Mouse (Mus musculus) embryonic facial prominence, embryonic 13.5 days (tissue): ENCODE measurements around the gene Arl13b. TPM values are rescaled to one million over a fixed set of nuclear protein-coding genes. Genes with fewer than 3 reads are reported as not detected.
A peak's percentile ranks its signal among the peaks of the same experiment; 100 is the strongest.

Source experiments
- ATAC-seq: fragments of 200-750 bp; cut with Nextera tagmentation; 2 replicates; pipeline ENCODE4 v1.8.0; 2017; ENCODE audit warnings: low read depth; ENCODE audit not compliant: insufficient number of reproducible peaks, insufficient read depth, low FRiP score, low TSS enrichment
- H3K27ac ChIP-seq: fragments of 300-500 bp; sonication (generic); 2 replicates; pipeline ENCODE4 v1.5.1; 2015; ENCODE audit warnings: moderate library complexity, mild to moderate bottlenecking, inconsistent platforms
- H3K27me3 ChIP-seq: fragments of 300-500 bp; sonication (generic); 2 replicates; pipeline ENCODE4 v1.6.1; 2015; ENCODE audit warnings: mild to moderate bottlenecking, inconsistent platforms
- H3K36me3 ChIP-seq: fragments of 300-500 bp; sonication (generic); 2 replicates; pipeline ENCODE4 v1.6.1; 2015; ENCODE audit warnings: mild to moderate bottlenecking, inconsistent platforms
- H3K4me1 ChIP-seq: fragments of 300-500 bp; sonication (generic); 2 replicates; pipeline ENCODE4 v1.6.1; 2015; ENCODE audit warnings: inconsistent platforms
- H3K4me2 ChIP-seq: fragments of 300-500 bp; sonication (generic); 2 replicates; pipeline ENCODE4 v1.6.1; 2015; ENCODE audit warnings: moderate library complexity, mild to moderate bottlenecking, inconsistent platforms
- H3K4me3 ChIP-seq: fragments of 300-500 bp; sonication (generic); 2 replicates; pipeline ENCODE4 v1.5.1; 2015; ENCODE audit warnings: mild to moderate bottlenecking, inconsistent platforms
- H3K9ac ChIP-seq: fragments of 300-500 bp; sonication (generic); 2 replicates; pipeline ENCODE4 v1.6.1; 2015; ENCODE audit warnings: mild to moderate bottlenecking, inconsistent platforms
- H3K9me3 ChIP-seq: fragments of 300-500 bp; sonication (generic); 2 replicates; pipeline ENCODE4 v1.6.1; 2016; ENCODE audit warnings: inconsistent platforms
- WGBS: fragments of 180-500 bp; shearing (Covaris S2); methylation state at CpG from one replicate; pipeline ENCODE4 v1.1.7; 2015; ENCODE audit warnings: mixed read lengths; 5-methylcytosine and 5-hydroxymethylcytosine counted together
- polyA plus RNA-seq: library from polyadenylated mRNA; unstranded; fragments of >200 nt; fragmentation: Nextera tagmentation; extraction: Ambion mirVana; gene quantifications from 2 replicates; pipeline ENCODE4 v1.2.1, GENCODE M21; 2015

Gene Arl13b
- 27.4 and 29.2 TPM in 2 replicates for polyA plus RNA-seq

DNA sequence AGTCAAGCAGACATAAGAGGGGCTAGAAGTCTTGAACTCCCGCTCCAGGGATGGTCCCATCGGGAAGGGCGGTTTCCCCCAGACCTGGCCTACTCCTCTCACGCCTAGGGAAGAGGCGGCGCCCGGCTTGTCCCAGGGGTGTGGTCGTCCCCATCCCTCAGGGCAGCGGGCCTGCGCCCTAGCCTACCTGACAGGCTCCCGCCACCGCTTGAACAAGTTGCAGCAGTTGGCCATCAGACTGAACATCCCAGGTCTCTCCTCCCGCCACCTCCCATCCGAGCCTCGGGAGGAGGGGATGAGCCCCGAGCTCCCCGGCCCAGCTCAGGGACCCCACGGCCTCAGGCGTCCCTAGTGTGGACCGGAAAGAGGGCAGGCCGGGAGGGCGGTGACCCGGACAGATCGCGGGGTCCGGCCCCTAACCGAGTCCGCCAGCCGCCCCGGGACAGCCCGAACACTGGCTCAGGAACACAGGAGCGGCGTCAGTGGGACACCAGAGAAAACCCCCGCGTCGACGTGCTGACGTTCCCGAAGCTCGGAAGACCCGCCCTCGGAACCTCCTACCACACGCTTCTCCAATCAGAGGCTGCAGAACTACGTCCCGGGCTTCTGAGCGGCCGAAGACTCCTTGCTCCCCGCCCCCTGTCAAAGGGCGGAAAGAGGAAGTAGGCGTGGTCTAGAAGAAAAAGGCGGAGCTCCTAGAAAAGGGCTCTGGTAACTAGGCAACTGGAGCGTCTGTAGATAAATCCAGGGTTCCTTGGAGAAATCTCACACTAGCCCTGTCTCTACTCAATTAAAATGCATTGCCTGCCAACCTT lies at the start of gene Arl13b:
TSS of gene Arl13b (minus strand) at position 543 of the 815 bp plus-strand sequence.
- Histone ChIP-seq H3K27ac (peak within 1 kb of the TSS; percentile 80), H3K9me3 (no peaks in the 10 kb centered on the region), H3K27me3 (no peaks in the 10 kb centered on the region), H3K36me3 (no peaks in the 10 kb centered on the region), H3K4me1 (peaks cover 12% of the 10 kb centered on the region), H3K9ac (peak within 1 kb of the TSS; percentile 90), H3K4me2 (peak within 1 kb of the TSS; percentile 89), H3K4me3 (peak within 1 kb of the TSS; percentile 89)
- under 1% methylated on average over 52 of the region's 52 CpGs for WGBS
- peak; percentile 99 for ATAC-seq

DNA sequence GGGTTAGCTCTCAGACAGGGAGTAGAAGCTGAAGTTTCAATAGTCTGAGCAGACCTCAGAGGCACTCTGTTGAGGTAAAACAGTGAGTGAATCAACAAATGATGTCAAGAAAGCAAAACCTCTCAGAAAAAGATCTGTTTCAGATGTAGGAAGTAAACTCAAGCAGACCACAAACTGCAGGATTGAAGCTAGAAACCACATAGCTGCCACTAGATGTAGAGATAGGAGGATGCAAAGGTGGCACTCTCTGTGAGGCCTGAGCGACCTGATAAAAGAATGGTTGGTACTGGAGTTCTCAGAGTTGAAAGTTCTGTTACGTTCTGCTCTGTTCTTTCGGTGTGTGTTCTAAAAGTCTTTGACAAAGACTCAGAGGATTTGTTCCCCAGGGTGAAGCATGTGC lies 49.0 kb upstream of the Arl13b start:
- Histone ChIP-seq H3K9me3 (no peaks in the 10 kb centered on the region), H3K4me3 (no peak overlapping the region), H3K9ac (no peak overlapping the region), H3K4me1 (no peaks in the 10 kb centered on the region), H3K36me3 (no peaks in the 10 kb centered on the region), H3K4me2 (no peak overlapping the region), H3K27ac (no peak overlapping the region), H3K27me3 (no peaks in the 10 kb centered on the region)
- WGBS: 82% methylated on average over 3 of the region's 3 CpGs
- ATAC-seq: no peak

DNA sequence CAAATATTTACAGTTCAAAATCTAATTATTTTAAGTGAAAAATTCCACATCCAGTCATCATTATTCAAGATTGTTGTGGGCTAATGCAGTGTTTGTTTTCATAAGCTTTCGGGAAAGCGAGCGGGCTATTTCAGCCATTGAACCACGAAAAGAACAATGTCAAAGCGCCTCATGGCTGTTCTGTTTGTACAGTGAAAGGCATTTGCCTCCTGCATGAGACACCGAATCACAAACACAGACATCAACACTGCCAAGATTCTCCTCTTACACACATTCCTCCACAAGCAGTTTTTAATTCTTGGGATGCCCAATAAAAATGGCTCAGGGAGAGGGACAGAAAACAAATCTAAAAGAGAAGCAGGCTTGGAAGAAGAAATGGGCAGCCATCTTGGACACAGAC lies 27.2 kb upstream of the Arl13b start:
- 72% methylated on average over 6 of the region's 6 CpGs for WGBS
- no peak overlapping the region for H3K4me3 ChIP-seq
- no peak for ATAC-seq
- H3K36me3 ChIP-seq: no peaks in the 10 kb centered on the region
- H3K9me3 ChIP-seq: no peaks in the 10 kb centered on the region
- peaks cover 6% of the 10 kb centered on the region; the same call in 1 of the 2 replicates for H3K4me1 ChIP-seq
- no peak overlapping the region for H3K9ac ChIP-seq
- no peaks in the 10 kb centered on the region for H3K27me3 ChIP-seq
- no peak overlapping the region for H3K27ac ChIP-seq
- no peak overlapping the region for H3K4me2 ChIP-seq

DNA sequence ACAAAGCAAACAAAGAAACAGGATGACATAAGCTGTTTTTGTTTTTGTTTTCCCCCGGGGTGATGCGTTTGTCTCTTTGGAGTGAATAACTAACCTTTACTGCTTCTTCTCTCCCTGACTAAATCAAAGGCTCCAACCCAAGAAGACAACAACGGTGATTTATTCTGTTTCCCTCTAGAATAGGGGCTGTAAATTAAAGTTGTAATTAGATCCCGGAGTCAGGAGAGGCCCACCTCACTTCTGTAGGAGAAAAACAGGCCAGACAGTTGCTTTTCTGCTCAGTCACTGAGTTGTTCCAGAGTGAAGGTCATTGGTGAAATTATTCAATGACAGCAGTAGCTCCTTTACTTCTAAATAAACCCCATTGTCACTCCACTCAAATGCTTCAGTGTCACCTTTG lies 26.3 kb upstream of the Arl13b start:
- H3K4me3 ChIP-seq: no peak overlapping the region

DNA sequence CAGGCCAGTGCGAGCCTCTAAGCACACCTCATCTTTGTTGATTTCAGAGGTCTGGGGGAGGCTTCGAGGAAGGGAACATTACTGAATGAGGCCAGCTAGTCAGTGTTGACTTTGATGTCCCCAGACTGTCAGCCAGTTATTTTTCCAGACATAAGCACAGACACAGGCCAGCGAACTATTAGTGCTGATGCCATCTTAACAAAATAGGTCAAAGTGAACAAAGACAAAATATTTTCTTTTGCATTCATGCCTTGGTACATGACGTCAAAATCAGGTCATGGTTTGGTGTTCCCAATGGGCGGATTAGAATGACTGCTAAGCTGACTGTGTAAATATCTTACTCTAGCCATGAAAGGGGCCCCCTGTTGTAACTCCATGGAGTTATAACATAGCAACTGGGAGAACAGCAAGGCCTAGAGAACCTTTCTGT lies 25.9 kb upstream of the Arl13b start:
- Histone ChIP-seq H3K9ac (no peak overlapping the region), H3K27me3 (no peaks in the 10 kb centered on the region), H3K4me3 (no peak overlapping the region), H3K36me3 (no peaks in the 10 kb centered on the region), H3K9me3 (no peaks in the 10 kb centered on the region), H3K4me1 (peaks cover 6% of the 10 kb centered on the region; the same call in 1 of the 2 replicates), H3K4me2 (no peak overlapping the region), H3K27ac (no peak overlapping the region)
- WGBS: 72% methylated on average over 5 of the region's 5 CpGs
- ATAC-seq: no peak

More for the DNA sequence above, 26.3 kb upstream of the Arl13b start:
- Histone ChIP-seq H3K36me3 (no peaks in the 10 kb centered on the region), H3K4me1 (peaks cover 6% of the 10 kb centered on the region; the same call in 1 of the 2 replicates), H3K27me3 (no peaks in the 10 kb centered on the region), H3K27ac (no peak overlapping the region), H3K4me2 (no peak overlapping the region), H3K9ac (no peak overlapping the region), H3K9me3 (no peaks in the 10 kb centered on the region)
- 54% methylated on average over 4 of the region's 4 CpGs for WGBS
- ATAC-seq: no peak

DNA sequence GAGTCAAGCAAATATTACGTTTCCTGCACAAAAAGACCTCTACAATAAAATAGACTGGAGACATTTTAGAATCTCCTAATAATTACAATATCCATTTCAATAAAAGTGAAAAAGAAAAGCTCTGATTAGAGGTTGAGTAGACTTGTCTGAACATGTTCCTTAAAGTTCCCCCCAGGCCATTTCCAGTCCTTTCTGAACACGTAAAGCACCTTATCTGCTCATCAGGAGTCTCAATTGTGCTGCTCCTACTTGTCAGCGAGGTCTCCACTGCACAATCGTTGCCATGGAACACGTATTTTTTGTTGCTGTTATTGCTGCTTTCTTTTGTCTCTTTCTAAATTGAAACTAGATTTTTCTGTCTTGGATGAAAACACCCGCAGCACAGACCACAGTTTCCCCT lies 14.6 kb upstream of the Arl13b start:
- peak overlapping the region; percentile 55; the same call in 1 of the 2 replicates for H3K27ac ChIP-seq
- no peaks in the 10 kb centered on the region for H3K9me3 ChIP-seq
- no peaks in the 10 kb centered on the region for H3K4me1 ChIP-seq
- H3K36me3 ChIP-seq: no peaks in the 10 kb centered on the region
- no peaks in the 10 kb centered on the region for H3K27me3 ChIP-seq
- 56% methylated on average over 6 of the region's 6 CpGs for WGBS
- H3K9ac ChIP-seq: no peak overlapping the region
- no peak for ATAC-seq
- no peak overlapping the region for H3K4me2 ChIP-seq
- no peak overlapping the region for H3K4me3 ChIP-seq

DNA sequence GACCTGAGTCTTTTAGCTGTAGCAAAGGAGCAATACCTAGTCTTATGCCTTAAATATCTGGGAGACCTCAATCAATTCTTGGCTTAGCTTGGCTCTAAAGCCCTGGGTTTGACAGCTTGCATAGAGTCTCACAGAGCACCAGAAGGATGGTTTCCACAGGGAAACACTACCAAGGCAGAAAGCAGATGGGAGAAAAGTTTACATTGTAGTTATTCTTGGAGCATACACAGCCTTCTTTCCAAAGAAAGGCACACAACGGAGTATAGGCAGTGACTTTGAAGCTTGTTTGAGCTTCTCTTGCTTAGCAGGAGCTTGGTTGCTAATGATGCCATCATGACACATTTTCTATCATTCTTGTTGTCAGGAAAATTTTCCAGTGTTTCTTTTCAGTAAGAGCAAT lies 13.3 kb upstream of the Arl13b start:
- ATAC-seq: no peak
- Histone ChIP-seq H3K9ac (no peak overlapping the region), H3K4me1 (peaks cover 4% of the 10 kb centered on the region; the same call in 1 of the 2 replicates), H3K36me3 (no peaks in the 10 kb centered on the region), H3K9me3 (no peaks in the 10 kb centered on the region), H3K27me3 (no peaks in the 10 kb centered on the region), H3K27ac (no peak overlapping the region), H3K4me3 (no peak overlapping the region), H3K4me2 (no peak overlapping the region)
- WGBS: 73% methylated on average over 1 of the region's 1 CpGs

DNA sequence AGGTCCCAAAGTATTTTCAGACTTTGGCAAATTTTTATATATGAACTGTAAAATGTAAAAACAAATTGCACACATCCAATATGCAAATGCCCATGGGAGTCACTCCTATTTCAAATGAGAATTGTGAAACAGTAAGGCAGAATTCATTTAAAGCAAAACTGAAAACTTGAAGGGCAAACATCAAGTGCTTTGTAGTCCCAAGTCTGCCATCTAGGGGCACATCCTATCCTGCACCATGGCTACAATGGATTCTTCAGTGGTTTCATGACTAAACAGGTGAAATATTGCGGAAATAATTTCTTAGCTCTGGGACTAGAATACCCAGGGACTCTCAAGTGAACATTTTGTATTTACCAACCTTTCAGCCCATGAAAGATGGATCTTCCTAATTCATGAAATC lies 11.2 kb upstream of the Arl13b start:
- no peaks in the 10 kb centered on the region for H3K27me3 ChIP-seq
- no peak overlapping the region for H3K4me3 ChIP-seq
- H3K27ac ChIP-seq: no peak overlapping the region
- no peak overlapping the region for H3K9ac ChIP-seq
- no peak overlapping the region for H3K4me2 ChIP-seq
- no peaks in the 10 kb centered on the region for H3K36me3 ChIP-seq
- no peak for ATAC-seq
- WGBS: 94% methylated on average over 1 of the region's 1 CpGs
- H3K4me1 ChIP-seq: peaks cover 4% of the 10 kb centered on the region; the same call in 1 of the 2 replicates
- no peaks in the 10 kb centered on the region for H3K9me3 ChIP-seq

DNA sequence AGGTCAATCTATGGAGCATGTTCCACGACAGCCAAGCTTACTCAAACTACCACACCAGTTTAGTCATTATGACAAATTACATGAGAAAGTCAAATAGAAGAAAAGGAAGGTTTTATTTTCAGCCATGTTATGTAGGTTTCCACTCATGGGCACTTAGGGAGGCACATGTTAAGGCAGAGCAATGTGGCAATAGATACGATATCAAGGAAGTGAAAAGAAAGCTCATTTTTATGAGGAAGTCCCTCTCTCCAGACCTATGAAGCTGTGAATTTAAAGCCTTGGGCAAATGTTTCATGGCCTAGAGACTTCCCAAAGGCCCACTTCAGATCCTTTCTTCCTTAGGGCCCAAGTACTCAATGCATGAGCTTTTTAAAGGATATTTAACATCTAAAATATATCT lies 10.7 kb upstream of the Arl13b start:
- H3K9ac ChIP-seq: no peak overlapping the region
- H3K27me3 ChIP-seq: no peaks in the 10 kb centered on the region
- no peak overlapping the region for H3K4me3 ChIP-seq
- ATAC-seq: no peak
- 87% methylated on average over 2 of the region's 2 CpGs for WGBS
- H3K4me2 ChIP-seq: no peak overlapping the region
- peaks cover 4% of the 10 kb centered on the region; the same call in 1 of the 2 replicates for H3K4me1 ChIP-seq
- H3K9me3 ChIP-seq: no peaks in the 10 kb centered on the region
- H3K27ac ChIP-seq: no peak overlapping the region
- H3K36me3 ChIP-seq: no peaks in the 10 kb centered on the region

DNA sequence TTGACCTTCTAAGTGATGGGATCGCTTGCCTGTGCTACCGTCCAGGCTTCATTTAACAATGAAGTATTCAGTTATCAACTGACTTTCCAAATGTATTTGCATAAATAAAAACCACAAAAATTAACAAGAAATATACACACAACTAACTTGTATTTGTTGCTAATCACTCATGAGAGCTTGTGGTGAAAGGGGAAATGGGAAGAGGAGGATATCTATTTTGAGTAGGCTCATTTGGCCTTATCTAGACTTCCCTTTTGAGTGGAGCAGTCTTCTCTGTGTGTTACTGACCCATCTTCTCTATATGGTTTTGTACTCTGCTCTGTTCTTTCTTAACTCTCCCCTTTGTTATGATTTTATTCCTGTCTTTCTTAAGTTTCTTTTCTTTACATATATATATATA lies 9.4 kb upstream of the Arl13b start:
- Histone ChIP-seq H3K36me3 (no peaks in the 10 kb centered on the region), H3K4me1 (peaks cover 4% of the 10 kb centered on the region; the same call in 1 of the 2 replicates), H3K4me2 (no peak overlapping the region), H3K27me3 (no peaks in the 10 kb centered on the region), H3K9ac (no peak overlapping the region), H3K9me3 (no peaks in the 10 kb centered on the region), H3K27ac (no peak overlapping the region), H3K4me3 (no peak overlapping the region)
- WGBS: 74% methylated on average over 2 of the region's 2 CpGs
- ATAC-seq: no peak

DNA sequence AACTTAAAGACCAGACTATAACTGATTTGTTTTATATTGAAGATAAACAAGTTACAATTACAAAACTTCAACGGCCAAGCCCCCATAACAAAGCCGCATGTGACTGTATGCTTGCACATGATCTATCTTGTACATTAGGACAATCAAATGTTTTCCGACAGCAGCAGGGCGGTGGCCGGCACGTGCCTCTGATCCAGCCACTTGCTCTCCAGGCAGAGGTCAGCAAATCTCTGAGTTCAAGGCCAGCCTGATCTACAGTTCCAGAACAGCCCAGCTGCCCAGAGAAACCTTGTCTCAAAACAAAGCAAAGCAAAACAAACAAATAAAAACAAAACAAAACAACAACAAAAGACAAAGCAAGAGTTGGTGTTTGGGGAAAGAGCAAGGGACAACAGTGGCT lies 8.5 kb upstream of the Arl13b start:
- H3K4me3 ChIP-seq: peak overlapping the region; percentile 9; the same call in 1 of the 2 replicates
- no peaks in the 10 kb centered on the region for H3K36me3 ChIP-seq
- peak overlapping the region; percentile 76 for H3K4me2 ChIP-seq
- H3K9ac ChIP-seq: no peak overlapping the region
- ATAC-seq: no peak
- no peak overlapping the region for H3K27ac ChIP-seq
- no peaks in the 10 kb centered on the region for H3K9me3 ChIP-seq
- H3K27me3 ChIP-seq: no peaks in the 10 kb centered on the region
- H3K4me1 ChIP-seq: peaks cover 4% of the 10 kb centered on the region; the same call in 1 of the 2 replicates
- WGBS: 61% methylated on average over 6 of the region's 6 CpGs
